Mouse (Mus musculus) midbrain, embryonic 11.5 days (tissue): ENCODE data around the gene Arhgap45. TPM values are rescaled to one million over a fixed set of nuclear protein-coding genes. Genes with fewer than 3 reads are reported as not detected.
"Not testable (repeated sequence)": the region's sequence is repeated elsewhere in the genome, so short reads cannot be mapped to it uniquely, and the experiment has no call there.

Experiments used
- ATAC-seq: fragments of 200-750 bp; cut with Nextera tagmentation; 2 replicates; pipeline ENCODE4 v1.8.0; 2017; ENCODE audit warnings: moderate TSS enrichment, moderate library complexity; ENCODE audit not compliant: low FRiP score
- DNase-seq: peaks from one replicate; pipeline ENCODE4 v3.0.0; 2015; ENCODE audit warnings: low spot score; ENCODE audit errors: missing footprints
- H3K27ac ChIP-seq: fragments of 300-500 bp; sonication (generic); 2 replicates; pipeline ENCODE4 v1.5.1; 2014; ENCODE audit warnings: low read depth, low read length
- H3K27me3 ChIP-seq: fragments of 300-500 bp; sonication (generic); 2 replicates; pipeline ENCODE4 v1.6.1; 2014; ENCODE audit warnings: mild to moderate bottlenecking, low read length, moderate library complexity, mixed read lengths; ENCODE audit not compliant: control insufficient read depth, insufficient read depth
- H3K36me3 ChIP-seq: fragments of 300-500 bp; sonication (generic); 2 replicates; pipeline ENCODE4 v1.6.1; 2014; ENCODE audit warnings: mild to moderate bottlenecking, low read length, moderate library complexity, mixed read lengths; ENCODE audit not compliant: control insufficient read depth, insufficient read depth
- H3K4me1 ChIP-seq: fragments of 300-500 bp; sonication (generic); 2 replicates; pipeline ENCODE4 v1.6.1; 2014; ENCODE audit warnings: low read length; ENCODE audit not compliant: control insufficient read depth, insufficient read depth
- H3K4me2 ChIP-seq: fragments of 300-500 bp; sonication (generic); 2 replicates; pipeline ENCODE4 v1.6.1; 2014; ENCODE audit warnings: mild to moderate bottlenecking, moderate library complexity
- H3K4me3 ChIP-seq: fragments of 300-500 bp; sonication (generic); 2 replicates; pipeline ENCODE4 v1.5.1; 2014; ENCODE audit warnings: low read depth, low read length
- H3K9ac ChIP-seq: fragments of 300-500 bp; sonication (generic); 2 replicates; pipeline ENCODE4 v1.6.1; 2014; ENCODE audit warnings: low read length
- H3K9me3 ChIP-seq: fragments of 300-500 bp; sonication (generic); 2 replicates; pipeline ENCODE4 v1.6.1; 2016; ENCODE audit warnings: low read length; ENCODE audit not compliant: control insufficient read depth
- WGBS: fragments of 180-500 bp; shearing (Covaris S2); extraction: QIAGEN DNeasy Blood & Tissue Kit; methylation state at CpG from one replicate; pipeline ENCODE4 v1.1.7; 2014; 5-methylcytosine and 5-hydroxymethylcytosine counted together
- polyA plus RNA-seq: library from polyadenylated mRNA; unstranded; fragments of >200 nt; fragmentation: Nextera tagmentation; extraction: Ambion mirVana; gene quantifications from 2 replicates; pipeline ENCODE4 v1.2.1, GENCODE M21; 2014

The Arhgap45 gene
- polyA plus RNA-seq, 1 experiment from 2014 or later, result 3.8 TPM

DNA sequence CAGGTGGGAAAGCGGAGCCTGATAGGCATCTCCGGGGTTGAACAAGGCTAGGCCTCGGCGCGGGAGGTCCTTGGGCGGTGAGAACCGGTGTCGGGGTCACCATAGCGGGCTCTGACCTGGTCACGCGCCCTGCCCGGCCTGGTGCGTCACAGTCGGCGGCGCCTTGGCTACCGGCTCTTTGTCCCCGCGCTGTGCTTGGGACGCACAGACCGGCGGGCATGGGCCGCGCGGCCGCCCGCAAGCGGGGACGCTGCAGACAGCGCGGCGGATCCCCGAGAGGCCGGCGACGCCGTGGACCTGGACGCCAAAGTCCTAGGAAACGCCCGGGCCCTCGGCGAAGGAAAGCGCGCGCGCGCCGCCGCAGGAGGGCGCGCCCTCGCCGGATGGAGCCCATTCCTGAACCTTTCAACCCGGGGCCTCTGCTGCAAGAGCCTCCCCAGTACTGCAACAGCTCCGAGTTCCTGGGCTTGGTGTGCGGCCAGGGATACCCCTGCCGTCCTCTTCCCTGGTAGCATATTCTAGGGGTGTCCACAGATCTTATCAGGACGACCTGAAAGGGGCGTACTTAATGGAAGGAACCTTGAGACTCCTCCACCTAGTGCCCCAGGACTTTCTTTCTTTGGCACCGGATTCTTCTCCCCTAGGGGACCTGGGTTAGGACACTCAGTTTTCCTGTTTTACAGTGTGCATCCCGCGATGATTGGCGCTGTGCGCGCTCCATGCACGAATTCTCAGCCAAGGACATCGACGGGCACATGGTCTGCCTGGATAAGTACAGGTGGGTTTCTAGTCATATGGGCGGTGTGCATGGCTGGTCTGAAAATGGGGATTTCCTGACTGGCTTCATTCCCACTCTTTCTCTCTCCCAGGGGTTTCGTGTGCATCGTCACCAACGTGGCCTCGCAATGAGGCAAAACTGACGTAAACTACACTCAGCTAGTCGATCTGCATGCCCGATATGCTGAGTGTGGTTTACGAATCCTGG is 37.7 kb downstream of the Arhgap45 start:
- Histone ChIP-seq H3K27me3 (no peaks in the 10 kb centered on the region), H3K27ac (peak overlapping the region; percentile 96), H3K4me1 (peaks cover 29% of the 10 kb centered on the region), H3K4me3 (peak overlapping the region; percentile 84), H3K9ac (peak overlapping the region; percentile 93), H3K4me2 (peak overlapping the region; percentile 78), H3K9me3 (no peaks in the 10 kb centered on the region), H3K36me3 (0 out of 2 replicates have a peak, but pooled peaks cover 3% of the 10 kb centered on the region)
- 3% methylated on average over 77 of the region's 77 CpGs for WGBS
- DNase-seq (peak; percentile 97), ATAC-seq (peak; percentile 61)

DNA sequence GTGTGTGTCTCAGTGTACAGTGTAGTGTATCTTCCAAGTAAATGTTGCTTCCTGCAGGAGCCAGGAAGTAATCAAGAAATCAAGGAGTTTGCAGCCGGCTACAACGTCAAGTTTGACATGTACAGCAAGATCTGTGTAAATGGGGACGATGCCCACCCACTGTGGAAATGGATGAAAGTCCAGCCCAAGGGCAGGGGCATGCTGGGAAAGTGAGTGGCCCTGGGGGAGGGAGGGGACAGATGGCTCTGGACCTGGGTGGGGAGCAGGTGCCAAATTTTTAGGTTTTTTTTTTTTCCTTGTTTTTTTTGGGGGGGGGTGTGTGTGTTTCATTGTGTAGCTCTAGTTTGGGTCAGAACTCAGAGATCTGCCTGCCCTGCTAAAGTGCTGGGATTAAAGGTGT is 38.5 kb downstream of the Arhgap45 start:
- H3K27ac ChIP-seq, ATAC-seq: not testable (repeated sequence)

DNA sequence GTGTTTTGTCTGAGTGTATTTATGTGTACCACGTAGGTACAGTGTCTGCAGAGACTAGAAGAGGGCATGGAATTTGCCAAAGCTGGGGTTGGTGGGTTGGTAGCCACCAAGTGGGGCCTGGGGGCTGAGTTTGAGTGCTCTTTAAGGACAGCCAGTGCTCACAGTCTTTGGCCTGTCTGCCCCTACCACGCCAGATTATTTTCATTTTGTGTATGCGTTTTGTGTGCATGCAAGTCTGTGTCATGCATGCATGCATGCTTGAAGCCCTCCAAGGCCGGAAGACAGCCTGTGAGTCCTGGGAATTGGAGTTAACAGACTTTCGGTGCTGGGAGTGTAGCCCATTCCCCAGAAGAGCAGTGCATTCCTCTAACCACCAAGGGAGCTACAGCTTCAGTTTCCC is 38.9 kb downstream of the Arhgap45 start:
- 0 out of 2 replicates have a peak, but pooled peaks cover 3% of the 10 kb centered on the region for H3K36me3 ChIP-seq
- H3K4me3 ChIP-seq, result peak overlapping the region; percentile 84; the same call in 1 of the 2 replicates
- no peaks in the 10 kb centered on the region for H3K27me3 ChIP-seq
- peak overlapping the region; percentile 78 for H3K4me2 ChIP-seq
- DNase-seq, result no peak
- H3K9me3 ChIP-seq, result no peaks in the 10 kb centered on the region
- WGBS, result 81% methylated on average over 5 of the region's 5 CpGs
- no peak overlapping the region for H3K27ac ChIP-seq
- peak overlapping the region; percentile 93 for H3K9ac ChIP-seq
- no peak for ATAC-seq
- peaks cover 26% of the 10 kb centered on the region for H3K4me1 ChIP-seq

More for the DNA sequence above, 38.5 kb downstream of the Arhgap45 start:
- Histone ChIP-seq H3K9ac (peak overlapping the region; percentile 93), H3K4me1 (peaks cover 29% of the 10 kb centered on the region), H3K4me2 (peak overlapping the region; percentile 78), H3K4me3 (peak overlapping the region; percentile 84)
- H3K9me3 ChIP-seq, DNase-seq, H3K36me3 ChIP-seq, H3K27me3 ChIP-seq: not testable (repeated sequence)
- 39% methylated on average over 2 of the region's 3 CpGs for WGBS

DNA sequence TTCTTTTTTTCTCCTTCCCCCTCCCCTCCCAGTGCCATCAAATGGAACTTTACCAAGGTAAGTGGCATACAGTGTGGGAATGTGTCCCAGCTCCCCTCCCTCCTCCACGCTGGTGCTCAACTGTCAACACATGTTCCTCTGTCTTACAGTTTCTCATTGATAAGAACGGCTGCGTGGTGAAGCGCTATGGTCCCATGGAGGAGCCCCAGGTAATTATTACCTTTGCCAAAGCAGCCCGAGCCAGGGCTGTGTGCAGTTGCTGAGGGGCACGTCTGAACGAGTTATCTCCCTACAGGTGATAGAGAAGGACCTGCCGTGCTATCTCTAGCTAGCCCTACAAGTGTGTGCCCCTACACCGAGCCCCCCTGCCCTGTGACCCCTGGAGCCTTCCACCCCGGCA is 39.4 kb downstream of the Arhgap45 start:
- ATAC-seq (no peak), DNase-seq (no peak)
- Histone ChIP-seq H3K27ac (no peak overlapping the region), H3K9ac (no peak overlapping the region), H3K4me2 (no peak overlapping the region), H3K4me3 (no peak overlapping the region), H3K9me3 (no peaks in the 10 kb centered on the region), H3K4me1 (peaks cover 22% of the 10 kb centered on the region), H3K27me3 (no peaks in the 10 kb centered on the region), H3K36me3 (0 out of 2 replicates have a peak, but pooled peaks cover 3% of the 10 kb centered on the region)
- WGBS, result 89% methylated on average over 9 of the region's 10 CpGs

DNA sequence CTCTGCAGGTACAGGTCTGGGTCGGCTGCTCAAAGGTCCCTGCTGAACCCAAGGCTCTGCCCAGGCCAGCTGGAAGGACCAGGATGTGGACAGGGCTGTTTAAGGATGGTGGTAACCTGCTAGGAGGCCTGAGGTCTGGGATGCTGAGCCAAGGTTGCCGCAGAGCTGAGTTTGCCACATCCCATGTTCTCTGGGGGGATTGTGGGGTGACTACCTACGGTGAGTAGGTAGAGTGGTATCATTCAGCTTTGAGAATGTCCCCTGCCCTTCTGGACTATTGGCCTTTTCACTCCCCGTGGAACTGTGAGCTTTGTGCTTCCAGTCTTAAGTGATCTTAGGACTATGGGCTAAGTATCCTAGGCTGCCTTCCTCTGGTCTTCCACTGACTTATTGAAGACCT is 40.1 kb downstream of the Arhgap45 start:
- WGBS, result 95% methylated on average over 4 of the region's 4 CpGs

DNA sequence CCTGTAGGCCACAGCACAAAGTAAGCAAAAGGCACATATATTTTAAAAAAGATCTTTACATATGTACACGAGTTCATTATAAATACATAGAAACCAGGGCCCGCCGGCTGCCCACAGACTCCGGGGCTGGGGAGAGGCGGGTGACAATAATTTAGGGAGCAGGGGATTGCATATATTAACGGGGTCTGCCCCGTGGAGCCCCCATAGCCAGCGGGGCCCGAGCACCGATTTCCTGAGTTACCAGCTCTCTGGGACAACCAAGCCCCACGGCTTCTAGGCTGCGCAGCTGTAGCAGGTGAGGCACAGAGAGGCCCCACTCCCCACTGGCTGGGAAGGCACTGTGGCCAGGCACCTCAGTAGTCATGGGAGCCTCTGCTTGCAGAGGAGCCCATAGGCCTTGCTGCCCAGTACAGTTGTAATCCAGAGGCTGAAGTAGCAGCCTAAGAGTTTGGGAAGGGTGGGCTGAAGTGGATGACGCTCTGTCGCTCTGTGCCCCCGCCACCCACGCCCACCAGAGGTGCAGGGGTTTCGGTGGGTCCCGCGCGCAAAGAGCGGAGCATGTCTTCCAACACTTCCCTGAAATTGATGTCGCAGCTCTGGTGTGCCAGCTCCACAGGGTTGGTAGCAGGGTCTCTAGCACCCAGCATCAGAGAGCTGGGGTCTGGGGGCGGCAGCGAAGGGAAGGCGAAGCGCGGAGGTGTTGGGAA is 40.7 kb downstream of the Arhgap45 start:
- DNase-seq, result peak; percentile 66
- no peaks in the 10 kb centered on the region for H3K9me3 ChIP-seq
- H3K4me2 ChIP-seq, result no peak overlapping the region
- no peaks in the 10 kb centered on the region for H3K27me3 ChIP-seq
- H3K4me3 ChIP-seq, result no peak overlapping the region
- no peak overlapping the region for H3K27ac ChIP-seq
- WGBS, result 89% methylated on average over 27 of the region's 27 CpGs
- H3K36me3 ChIP-seq, result 0 out of 2 replicates have a peak, but pooled peaks cover 3% of the 10 kb centered on the region
- H3K4me1 ChIP-seq, result peaks cover 13% of the 10 kb centered on the region
- ATAC-seq, result no peak
- no peak overlapping the region; the same call in 1 of the 2 replicates for H3K9ac ChIP-seq

More for the DNA sequence above, 40.1 kb downstream of the Arhgap45 start:
- DNase-seq, result no peak
- ATAC-seq, result no peak
- no peak overlapping the region for H3K4me2 ChIP-seq
- H3K9me3 ChIP-seq, result no peaks in the 10 kb centered on the region
- 0 out of 2 replicates have a peak, but pooled peaks cover 3% of the 10 kb centered on the region for H3K36me3 ChIP-seq
- no peak overlapping the region for H3K27ac ChIP-seq
- H3K4me1 ChIP-seq, result peaks cover 18% of the 10 kb centered on the region
- H3K27me3 ChIP-seq, result no peaks in the 10 kb centered on the region
- H3K9ac ChIP-seq, result no peak overlapping the region; the same call in 1 of the 2 replicates
- no peak overlapping the region for H3K4me3 ChIP-seq

DNA sequence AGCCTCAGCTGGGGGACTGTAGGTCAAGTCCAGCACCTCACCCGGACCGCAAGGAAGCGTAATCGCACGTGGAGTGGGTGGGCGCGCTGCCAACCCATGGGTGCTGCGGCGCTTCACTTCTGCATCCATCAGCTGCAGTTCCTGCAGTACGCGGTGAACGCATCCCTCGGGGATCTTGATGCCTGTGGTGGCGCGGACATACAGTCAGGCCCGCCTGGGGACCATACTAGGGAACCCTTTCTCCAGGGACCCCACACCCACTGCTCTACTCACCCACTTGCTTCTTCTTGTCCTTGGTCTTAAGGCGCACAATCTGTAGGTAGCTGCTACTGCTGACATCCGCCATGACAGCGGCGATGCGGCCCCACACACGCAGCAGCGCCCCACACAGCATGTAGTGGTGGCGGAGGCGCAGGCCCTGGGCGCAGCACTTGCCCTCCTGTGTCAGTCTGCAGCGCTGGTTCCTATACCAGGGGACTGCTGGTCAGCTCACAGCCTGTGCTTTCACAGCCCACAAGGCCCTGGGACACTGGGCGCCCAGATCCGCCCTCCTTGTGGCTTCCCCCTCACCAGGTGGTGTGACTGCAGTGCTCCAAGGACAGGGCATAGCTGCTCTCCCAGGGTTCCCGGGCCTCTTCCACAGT is 41.4 kb downstream of the Arhgap45 start:
- H3K27me3 ChIP-seq, result no peaks in the 10 kb centered on the region
- 81% methylated on average over 30 of the region's 30 CpGs for WGBS
- no peak overlapping the region for H3K9ac ChIP-seq
- ATAC-seq (no peak), DNase-seq (peak; percentile 59)
- no peak overlapping the region for H3K4me3 ChIP-seq
- H3K4me1 ChIP-seq, result peaks cover 12% of the 10 kb centered on the region
- H3K27ac ChIP-seq, result no peak overlapping the region
- 0 out of 2 replicates have a peak, but pooled peaks cover 3% of the 10 kb centered on the region for H3K36me3 ChIP-seq
- H3K9me3 ChIP-seq, result no peaks in the 10 kb centered on the region
- H3K4me2 ChIP-seq, result no peak overlapping the region

DNA sequence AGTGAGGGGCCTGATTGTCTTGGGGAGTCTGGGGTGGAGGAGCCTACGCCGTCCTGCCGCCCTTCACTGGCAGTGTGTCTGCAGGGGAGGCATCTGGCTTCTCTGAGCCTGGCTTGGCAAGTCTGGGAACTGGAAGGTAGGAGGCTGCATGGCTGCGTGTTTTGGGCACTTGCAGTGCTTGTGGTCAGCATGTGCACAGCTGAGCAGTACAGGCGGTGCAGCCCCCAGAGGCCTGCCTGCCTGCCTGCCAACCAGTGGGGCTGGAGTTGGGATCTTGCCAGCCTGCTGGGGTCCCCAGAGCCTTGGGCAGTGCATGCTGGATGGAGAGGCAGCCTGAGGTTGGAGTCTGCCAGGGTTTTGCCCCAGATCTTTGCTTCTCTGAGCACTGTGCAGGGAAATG is 46.7 kb downstream of the Arhgap45 start:
- WGBS, result 96% methylated on average over 5 of the region's 5 CpGs
- no peak for ATAC-seq
- Histone ChIP-seq H3K27ac (no peak overlapping the region), H3K4me2 (no peak overlapping the region), H3K36me3 (no peaks in the 10 kb centered on the region; the same call in 1 of the 2 replicates), H3K4me1 (no peaks in the 10 kb centered on the region), H3K9me3 (no peaks in the 10 kb centered on the region), H3K9ac (no peak overlapping the region), H3K27me3 (no peaks in the 10 kb centered on the region), H3K4me3 (no peak overlapping the region)
- DNase-seq, result peak; percentile 57
